Mouse (Mus musculus): ENCODE results near the gene Usp25.

GRCm38 (mm10) chr16:77041573-77041972, 28.1 kb downstream of the Usp25 start:
- no peak for TF ChIP-seq POLR2A (IDR thresholded peaks at IDR 0.05; ENCODE audit: control insufficient read depth, extremely low read depth, insufficient read depth, low read length, poor library complexity)
- TF ChIP-seq CTCF (IDR thresholded peaks at IDR 0.05; ENCODE audit: borderline replicate concordance, control insufficient read depth, extremely low read depth, insufficient read depth, low read length, poor library complexity), result no peak

Measured in thymus, adult 2 months (tissue).